Mouse (Mus musculus) layer of hippocampus, postnatal 25 days (tissue): Measurements from ENCODE around the gene Sp6. TPM values are rescaled to one million over a fixed set of nuclear protein-coding genes. Genes with fewer than 3 reads are reported as not detected.
A peak's percentile ranks its signal among the peaks of the same experiment; 100 is the strongest.

Experiments used
- DNase-seq, 2 experiments: peaks; one replicate each; pipeline ENCODE4 v3.0.0; 2022; ENCODE audit warnings: mixed read lengths in 2 of 2, low spot score in 1 of 2; ENCODE audit errors: extremely low spot score in 1 of 2
- total RNA-seq, 2 experiments: library from RNA; stranded (reverse); gene quantifications; 2 replicates each; pipeline ENCODE4 v1.2.3; 2021

The Sp6 gene
- total RNA-seq, 2 experiments from 2014 or later = 0.86 to 1.8 TPM

GRCm38 (mm10) chr11:97021121-97021765 lies 8.0 kb downstream of the Sp6 start:
- DNase-seq = no peak

GRCm38 (mm10) chr11:97021873-97022484 lies 8.8 kb downstream of the Sp6 start:
- peak; percentile 32 to 74 for DNase-seq

- no peak for DNase-seq
Measured at GRCm38 (mm10) chr11:97024977-97025376, 11.8 kb downstream of the Sp6 start.

- peak; percentile 62 to 88 for DNase-seq
Measured at GRCm38 (mm10) chr11:97025721-97026344, 12.6 kb downstream of the Sp6 start.

GRCm38 (mm10) chr11:97029686-97030417 lies 16.7 kb downstream of the Sp6 start, which contains the start of gene Scrn2:
TSS of gene Scrn2 (plus strand) at chr11:97029938.
- DNase-seq = peak; percentile 80 to 85

- DNase-seq = no peak
Measured at GRCm38 (mm10) chr11:97030426-97030825, 17.2 kb downstream of the Sp6 start.

GRCm38 (mm10) chr11:97031977-97032376 lies 18.8 kb downstream of the Sp6 start:
- DNase-seq = no peak

- no peak for DNase-seq
Measured at GRCm38 (mm10) chr11:97032499-97032898, 19.3 kb downstream of the Sp6 start.

GRCm38 (mm10) chr11:97033781-97034180 lies 20.6 kb downstream of the Sp6 start:
- DNase-seq = no peak

- DNase-seq = no peak
Measured at GRCm38 (mm10) chr11:97036141-97036540, 22.9 kb downstream of the Sp6 start.

- DNase-seq = no peak
Measured at GRCm38 (mm10) chr11:97038881-97039280, 25.7 kb downstream of the Sp6 start.

- DNase-seq = no peak
Measured at GRCm38 (mm10) chr11:97040301-97041021, 27.3 kb downstream of the Sp6 start.

- peak; percentile 72 to 83 for DNase-seq
Measured at GRCm38 (mm10) chr11:97041022-97041899, 28.1 kb downstream of the Sp6 start, which contains the start of the genes Lrrc46 and Mrpl10. TSS of gene Lrrc46 (minus strand) at chr11:97041407. TSS of gene Mrpl10 (plus strand) at chr11:97041560.

GRCm38 (mm10) chr11:97044902-97045301 lies 31.7 kb downstream of the Sp6 start:
- no peak for DNase-seq

- DNase-seq = no peak
Measured at GRCm38 (mm10) chr11:97045861-97046260, 32.7 kb downstream of the Sp6 start.

- DNase-seq = no peak
Measured at GRCm38 (mm10) chr11:97048090-97048650, 35.0 kb downstream of the Sp6 start.

- no peak for DNase-seq
Measured at GRCm38 (mm10) chr11:97049492-97050085, 36.4 kb downstream of the Sp6 start.

GRCm38 (mm10) chr11:97050216-97050943 lies 37.2 kb downstream of the Sp6 start, which contains the start of gene Osbpl7:
TSS of gene Osbpl7 (plus strand) at chr11:97050628.
- DNase-seq = peak; percentile 65 to 67
